Mouse (Mus musculus): ENCODE data around the gene Anks1b. TPM values are rescaled to one million over a fixed set of nuclear protein-coding genes. Genes with fewer than 3 reads are reported as not detected.

Anks1b gene
- total RNA-seq, 2 experiments from 2014 or later = 417 TPM

DNA sequence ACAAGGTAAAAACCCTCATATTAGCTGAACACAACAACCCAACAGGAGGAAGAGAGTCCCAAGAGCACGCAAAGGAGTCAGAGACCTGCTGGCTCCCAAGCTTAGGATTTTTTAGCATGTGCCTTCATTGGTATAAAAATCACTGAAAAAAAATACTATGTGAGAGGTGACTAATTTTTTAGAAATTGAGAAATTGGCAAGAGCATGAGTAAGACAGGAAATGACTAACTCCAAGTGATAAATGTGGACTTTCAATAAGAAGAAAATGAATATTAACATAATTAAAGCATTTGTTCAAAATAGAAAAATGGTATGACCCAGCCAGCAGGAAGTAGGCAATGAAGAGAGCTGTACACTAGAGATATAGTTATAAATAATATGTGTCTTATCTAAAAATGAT, 271.1 kb downstream of the Anks1b start:
- no peak for DNase-seq (ENCODE audit: low spot score in 2 of 2)

DNA sequence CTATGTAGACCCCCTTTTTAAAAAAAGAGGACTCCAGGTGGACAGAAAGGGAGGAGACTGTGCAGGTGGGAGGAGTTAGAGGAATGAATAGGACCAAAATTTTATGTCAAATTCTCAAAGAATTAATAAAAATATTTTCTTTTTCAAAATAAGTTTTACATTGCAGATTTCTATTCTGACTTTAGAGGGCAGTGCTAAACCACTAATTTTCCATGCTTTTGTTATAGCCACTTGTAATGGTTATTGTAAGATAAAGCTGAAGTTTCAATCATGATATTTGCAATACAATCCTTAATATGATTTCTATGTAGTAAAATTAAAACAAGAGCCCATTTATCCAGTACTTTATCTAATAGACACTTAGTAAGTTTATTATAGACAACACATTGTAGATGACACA, 278.2 kb downstream of the Anks1b start:
- DNase-seq (ENCODE audit: low spot score in 2 of 2) = no peak

GRCm38 (mm10) chr10:90169941-90170580, 296.8 kb downstream of the Anks1b start:
- DNase-seq (ENCODE audit: low spot score in 2 of 2) = no peak

GRCm38 (mm10) chr10:90190366-90190765, 317.1 kb downstream of the Anks1b start:
- no peak for DNase-seq (ENCODE audit: low spot score in 2 of 2)

DNA sequence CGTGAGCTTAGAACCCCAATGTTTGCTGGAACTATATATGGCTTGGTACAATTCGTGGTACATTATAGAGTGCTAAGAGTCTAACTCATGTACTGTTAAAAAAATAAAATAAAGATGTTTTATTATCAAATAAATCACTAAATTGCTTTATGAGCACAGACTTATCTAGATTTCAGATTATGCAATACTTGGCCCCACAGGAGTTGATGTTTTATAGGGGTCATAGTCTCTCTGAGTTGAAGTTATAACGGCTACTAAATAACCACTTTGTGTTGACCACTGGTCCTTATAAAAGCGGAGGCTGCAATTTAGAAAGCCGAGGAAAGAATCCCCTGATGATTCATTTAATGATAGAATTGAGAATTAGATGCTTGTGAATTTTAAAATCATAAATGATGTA, 323.6 kb downstream of the Anks1b start:
- DNase-seq (ENCODE audit: low spot score in 2 of 2) = no peak

GRCm38 (mm10) chr10:90210044-90210443, 336.7 kb downstream of the Anks1b start:
- DNase-seq (ENCODE audit: low spot score in 2 of 2) = no peak

GRCm38 (mm10) chr10:90220470-90220869, 347.2 kb downstream of the Anks1b start:
- no peak for DNase-seq (ENCODE audit: low spot score in 2 of 2)

DNA sequence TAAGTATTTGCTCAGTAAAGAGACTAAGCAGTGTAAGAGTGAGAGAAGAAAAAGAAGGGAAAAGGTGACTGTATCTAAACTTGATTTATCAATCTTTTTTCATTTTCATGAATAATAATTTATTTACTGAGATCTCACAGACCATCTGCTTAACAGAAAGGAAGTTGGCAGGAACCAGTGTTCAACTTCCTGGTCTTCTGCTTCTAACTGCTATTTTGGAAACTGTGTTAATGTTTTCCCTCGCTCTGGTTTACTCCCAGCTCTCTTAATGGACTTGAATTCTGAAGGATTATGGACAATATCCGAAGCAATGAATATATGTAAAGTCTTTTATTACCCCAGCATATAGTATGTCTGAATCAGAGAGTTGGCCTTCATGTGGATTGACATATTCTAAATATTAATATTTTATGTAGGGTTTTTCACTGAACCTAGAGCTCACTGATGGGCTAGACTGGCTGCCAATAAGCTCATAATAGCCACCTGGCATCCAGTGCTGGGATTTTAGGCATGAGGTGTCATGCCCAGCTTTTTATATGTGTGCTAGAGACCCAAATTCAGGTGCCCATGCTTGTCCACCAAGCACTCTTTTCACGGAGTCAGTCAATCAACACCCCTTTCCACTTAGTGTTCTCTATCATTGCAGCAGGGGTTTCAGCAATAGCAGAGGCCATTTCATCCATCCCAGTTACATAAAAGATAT, 349.6 kb downstream of the Anks1b start:
- no peak for DNase-seq (ENCODE audit: low spot score in 2 of 2)

GRCm38 (mm10) chr10:90235273-90235672, 362.0 kb downstream of the Anks1b start:
- no peak for DNase-seq (ENCODE audit: low spot score in 2 of 2)

DNA sequence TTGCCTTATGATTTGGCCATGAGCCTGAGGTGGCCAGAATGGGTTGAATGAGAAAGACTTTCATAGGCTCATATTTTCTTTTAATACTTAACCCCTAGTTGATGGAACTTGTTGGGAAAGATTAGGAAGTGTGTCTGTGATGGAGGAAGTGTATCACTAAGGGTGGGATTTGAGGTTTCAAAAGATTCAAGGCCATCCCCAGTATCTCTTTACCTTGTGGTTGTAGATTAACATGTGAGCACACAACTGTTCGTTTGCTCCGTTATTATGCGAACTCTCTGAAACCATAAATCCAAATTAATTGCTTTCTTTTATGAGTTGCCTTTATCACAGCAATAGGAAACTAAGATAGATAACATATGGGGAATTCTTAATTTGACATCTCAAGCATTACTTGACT, 364.0 kb downstream of the Anks1b start:
- DNase-seq (ENCODE audit: low spot score in 2 of 2) = no peak

GRCm38 (mm10) chr10:90258944-90259714, 385.8 kb downstream of the Anks1b start:
- no peak for DNase-seq (ENCODE audit: low spot score in 2 of 2)

- DNase-seq (ENCODE audit: low spot score in 2 of 2) = no peak
Observed at GRCm38 (mm10) chr10:90271321-90271720, 398.0 kb downstream of the Anks1b start.

DNA sequence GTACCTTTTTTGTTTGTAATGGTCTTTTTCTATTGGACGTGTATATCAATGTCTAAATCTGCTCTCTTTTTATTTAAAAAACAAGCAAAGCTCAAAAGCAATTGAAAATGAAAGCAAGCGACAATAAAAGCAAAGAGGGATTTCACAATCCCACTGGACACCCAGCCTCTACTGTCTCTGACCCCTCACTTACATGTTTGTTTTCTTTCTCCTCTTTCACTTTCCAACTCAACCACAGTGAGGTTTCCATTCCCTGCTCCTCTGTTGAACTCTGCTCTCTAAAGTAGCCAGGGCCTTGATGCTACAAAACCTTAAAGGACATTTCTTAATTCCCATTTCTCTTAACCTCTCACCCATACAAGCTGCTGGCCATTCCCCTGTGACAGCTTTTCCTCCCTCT, 400.0 kb downstream of the Anks1b start:
- no peak for DNase-seq (ENCODE audit: low spot score in 2 of 2)

DNA sequence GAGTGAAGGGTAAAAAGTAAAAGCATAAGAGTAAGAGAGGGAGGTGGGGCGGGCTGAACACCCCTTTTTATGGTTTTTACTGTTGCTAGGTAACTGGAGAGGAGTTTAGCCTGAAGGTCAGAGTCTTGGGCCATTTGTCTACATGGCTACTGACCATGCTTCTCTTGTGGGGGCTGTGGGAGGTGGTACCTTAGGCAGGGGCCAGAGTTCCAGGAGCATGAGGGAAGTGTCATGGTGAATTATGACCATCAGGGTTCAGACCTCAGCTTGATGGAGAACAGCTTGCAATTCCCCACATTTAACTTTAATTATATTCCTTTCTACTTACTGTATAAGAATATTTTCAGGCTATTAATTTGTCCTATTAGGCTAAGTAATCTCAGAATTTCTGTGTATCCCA, 413.3 kb downstream of the Anks1b start:
- DNase-seq (ENCODE audit: low spot score in 2 of 2) = no peak

GRCm38 (mm10) chr10:90303249-90303648, 429.9 kb downstream of the Anks1b start:
- no peak for DNase-seq (ENCODE audit: low spot score in 2 of 2)

DNA sequence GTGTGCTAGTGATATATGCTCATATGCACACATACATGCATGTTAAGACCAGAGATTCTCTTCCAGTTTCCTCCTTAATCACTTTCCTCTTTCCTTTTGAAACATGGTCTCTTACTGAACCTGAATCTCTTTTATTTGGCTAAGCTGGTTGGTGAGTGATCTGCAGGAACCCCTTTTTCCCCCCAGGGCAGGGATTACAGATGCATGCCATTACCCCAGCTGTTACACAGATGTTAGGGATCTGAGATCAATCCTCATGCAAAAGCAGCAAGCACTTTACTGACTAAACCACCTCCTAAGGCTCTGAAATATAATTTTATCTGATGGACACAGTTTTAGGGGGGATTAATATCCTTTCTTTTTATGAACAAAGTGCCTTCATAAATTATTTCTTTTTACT, 432.8 kb downstream of the Anks1b start:
- DNase-seq (ENCODE audit: low spot score in 2 of 2) = no peak

- peak; percentile 32 to 34 for DNase-seq (ENCODE audit: low spot score in 2 of 2)
Observed at GRCm38 (mm10) chr10:90307931-90308555, 434.7 kb downstream of the Anks1b start.

GRCm38 (mm10) chr10:90329781-90330180, 456.5 kb downstream of the Anks1b start:
- no peak for DNase-seq (ENCODE audit: low spot score in 2 of 2)

- no peak for DNase-seq (ENCODE audit: low spot score in 2 of 2)
Observed at GRCm38 (mm10) chr10:90345394-90345793, 472.1 kb downstream of the Anks1b start.

- no peak for DNase-seq (ENCODE audit: low spot score in 2 of 2)
Observed at GRCm38 (mm10) chr10:90356258-90356657, 482.9 kb downstream of the Anks1b start.

GRCm38 (mm10) chr10:90357169-90357907, 484.0 kb downstream of the Anks1b start:
- no peak for DNase-seq (ENCODE audit: low spot score in 2 of 2)
